ENCODE assay signal across 8 mouse cellular contexts in the genomic region with DNA sequence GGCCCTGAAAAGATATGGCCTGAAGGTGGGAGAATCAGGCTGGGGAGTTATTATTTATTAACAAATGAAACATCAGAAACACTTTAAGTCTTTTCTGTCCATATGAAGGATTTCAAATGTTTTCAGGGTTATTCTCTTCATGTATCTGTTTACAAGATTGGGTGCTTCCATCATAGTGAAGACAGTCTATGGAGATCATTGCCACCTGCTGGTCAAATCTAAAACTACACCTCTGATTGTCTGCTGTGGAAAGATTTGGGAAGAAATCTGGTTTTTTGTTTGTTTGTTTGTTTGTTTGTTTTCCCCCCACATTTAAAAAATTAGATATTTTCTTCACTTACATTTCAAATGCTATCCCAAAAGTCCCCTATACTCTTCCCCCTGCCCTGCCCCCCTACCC. TPM values are rescaled to one million over a fixed set of nuclear protein-coding genes. Genes with fewer than 3 reads are reported as not detected.
DNase-seq lines count a peak whose midpoint lies in the region; ATAC-seq and TF ChIP-seq lines count a peak whose summit lies in the region.

No protein-coding gene starts in this region.

- H3K27ac ChIP-seq in heart, adult 2 months: no peak overlapping the region
- H3K27ac ChIP-seq in heart, embryonic 12.5 days (ENCODE audit: poor library complexity, severe bottlenecking): no peak overlapping the region

- H3K9ac ChIP-seq in heart, adult 2 months (ENCODE audit: low read depth, low read length): no peak overlapping the region
- H3K9ac ChIP-seq in heart, embryonic 12.5 days: no peak overlapping the region

- H3K4me1 ChIP-seq in heart, adult 2 months (ENCODE audit: control insufficient read depth, insufficient read depth, low read length): no peaks in the 10 kb centered on the region
- no peaks in the 10 kb centered on the region for H3K4me1 ChIP-seq in heart, embryonic 12.5 days (replicated peaks)

- no peak for TF ChIP-seq EP300 in heart, adult 2 months (IDR thresholded peaks at IDR 0.05; ENCODE audit: insufficient read depth, low read depth, low read length)

- DNase-seq in heart, adult 2 months: no peak
- peak; percentile 64 for DNase-seq in testis, postnatal 10 days (ENCODE audit: low spot score)
- DNase-seq in testis, postnatal 14 days (ENCODE audit: low spot score): no peak
- peak; percentile 39 for DNase-seq in cerebellum, adult 8-10 months
- peak; percentile 18 for DNase-seq in large intestine, adult 2 months (ENCODE audit: low read depth, low spot score)
- peak; percentile 11 for DNase-seq in retina, adult 2 months (ENCODE audit: low read depth, low spot score)

- no peak for TF ChIP-seq POLR2A in heart, adult 2 months (IDR thresholded peaks at IDR 0.05; ENCODE audit: insufficient read depth, low read depth, low read length)

- intact Hi-C loops in heart, adult 2 months (cut with DNase I): loop anchor here (1.0 to 2.0 kb wide), 2 partner anchors 196 to 316 kb away; no protein-coding TSS in a partner anchor

- H3K27me3 ChIP-seq in heart, adult 2 months (ENCODE audit: control insufficient read depth, insufficient read depth, low read length): no peaks in the 10 kb centered on the region
- no peaks in the 10 kb centered on the region for H3K27me3 ChIP-seq in heart, embryonic 12.5 days (replicated peaks)

- H3K79me2 ChIP-seq in heart, adult 2 months (replicated peaks; ENCODE audit: control insufficient read depth, insufficient read depth, low read length): no peaks in the 10 kb centered on the region

- TF ChIP-seq CTCF in heart, adult 2 months (IDR thresholded peaks at IDR 0.05): peak; percentile 76

- H3K9me3 ChIP-seq in heart, embryonic 12.5 days (replicated peaks): no peaks in the 10 kb centered on the region

- ATAC-seq in heart, embryonic 12.5 days (ENCODE audit: insufficient number of reproducible peaks, low FRiP score): no peak
- ATAC-seq in monocyte, adult 5-6 weeks (replicated peaks; ENCODE audit: insufficient number of reproducible peaks, low FRiP score, low TSS enrichment, poor library complexity, severe bottlenecking): no peak

- H3K36me3 ChIP-seq in heart, adult 2 months (ENCODE audit: control insufficient read depth, insufficient read depth, low read length): no peaks in the 10 kb centered on the region
- no peaks in the 10 kb centered on the region for H3K36me3 ChIP-seq in heart, embryonic 12.5 days

- H3K4me2 ChIP-seq in heart, embryonic 12.5 days: no peak overlapping the region

- H3K4me3 ChIP-seq in heart, adult 2 months: no peak overlapping the region
- no peak overlapping the region for H3K4me3 ChIP-seq in heart, embryonic 12.5 days

RNA-seq across cellular contexts. Expression of a gene that starts 39.5 kb away (rescaled TPM):
- not detected for total RNA-seq in heart, adult 2 months (2021)
- polyA plus RNA-seq in heart, adult 2 months (2012; rRNA removed): 0.06 TPM in 1 of 2 replicates, not detected in the other
- polyA plus RNA-seq in heart, embryonic 12.5 days (2016; fragmentation: Nextera tagmentation; extraction: Ambion mirVana): 0.57 and 0.74 TPM in 2 replicates
- not detected in 2 replicates for polyA plus RNA-seq in large intestine, adult 2 months (2012; rRNA removed)
- 1.5 TPM in 1 of 3 replicates, not detected in the others for total RNA-seq in monocyte, adult 5-6 weeks (2017)

Comparison
In these comparisons a context has a peak if more than half of its experiments do, and no peak if none do; other contexts are left out.
1. DNase-seq: peak in testis, postnatal 10 days (single experiment), cerebellum, adult 8-10 months (single experiment), large intestine, adult 2 months (single experiment) and retina, adult 2 months (single experiment); none in heart, adult 2 months (0 of 2) and testis, postnatal 14 days (single experiment).